Mouse (Mus musculus): ENCODE measurements at regions not wholly inside any gene's neighbourhood (a gene's known extent, or its start where the extent isn't known, plus 50 kb on each side); places are given as distances from the start of the nearest gene placed in this dataset.

DNA sequence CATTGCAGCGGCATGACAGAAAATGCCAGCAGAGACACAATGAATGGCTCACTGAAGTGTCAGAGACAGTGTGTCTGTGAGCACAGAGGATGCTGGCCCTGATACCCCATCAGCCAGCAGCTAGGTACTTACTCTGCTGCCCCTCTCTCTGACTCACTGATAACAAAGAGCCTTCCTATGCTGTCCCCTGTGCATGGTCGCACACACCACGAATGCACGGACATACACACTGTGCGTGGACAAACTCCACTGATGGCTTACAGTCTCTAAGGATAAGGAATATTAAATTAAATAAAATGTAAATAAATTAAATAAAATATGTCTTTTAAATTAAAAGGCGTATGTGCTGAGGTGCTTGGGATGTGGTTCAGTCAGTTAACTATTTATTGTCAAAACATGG is 438.2 kb downstream of the Rwdd3 start:
- no peak for DNase-seq

DNA sequence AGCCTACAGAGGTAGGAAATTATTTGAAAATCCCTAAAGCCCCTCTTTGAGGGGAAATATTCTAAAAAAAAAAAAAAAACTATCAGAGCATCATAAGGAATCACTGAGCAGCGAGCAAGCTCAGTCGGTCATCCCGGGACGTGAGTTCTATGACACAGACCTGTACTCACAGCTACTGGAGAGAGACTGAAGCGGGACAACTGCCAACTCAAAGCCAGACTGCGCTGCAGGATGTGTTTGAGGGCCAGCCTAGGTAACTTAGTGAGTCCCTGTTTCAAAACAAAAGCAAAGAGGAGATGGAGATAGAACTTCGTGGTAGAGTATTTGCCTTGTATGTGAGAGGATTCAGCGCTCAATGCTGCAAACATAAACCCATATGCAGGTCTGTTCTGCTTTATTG is 439.1 kb downstream of the Rwdd3 start:
- DNase-seq: no peak

DNA sequence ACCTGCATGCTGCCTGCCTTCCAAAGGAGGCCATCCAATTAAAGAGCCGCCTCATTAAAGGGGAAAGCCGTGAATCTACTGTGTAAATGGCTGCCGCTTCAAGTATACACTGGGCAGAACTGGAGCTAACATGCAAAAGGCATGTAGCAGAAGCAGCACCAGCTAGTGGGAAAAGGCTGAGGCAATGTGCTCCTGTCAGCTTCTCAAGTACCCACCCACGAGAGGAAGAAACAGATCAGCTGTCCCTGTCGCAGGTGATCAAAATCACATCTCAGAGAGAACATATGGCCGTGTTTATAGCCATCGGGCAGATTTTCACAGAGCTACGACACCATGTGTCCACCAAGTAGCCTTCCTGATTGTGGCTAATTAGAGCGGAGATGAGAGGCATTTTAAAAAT is 440.2 kb downstream of the Rwdd3 start:
- DNase-seq: no peak

DNA sequence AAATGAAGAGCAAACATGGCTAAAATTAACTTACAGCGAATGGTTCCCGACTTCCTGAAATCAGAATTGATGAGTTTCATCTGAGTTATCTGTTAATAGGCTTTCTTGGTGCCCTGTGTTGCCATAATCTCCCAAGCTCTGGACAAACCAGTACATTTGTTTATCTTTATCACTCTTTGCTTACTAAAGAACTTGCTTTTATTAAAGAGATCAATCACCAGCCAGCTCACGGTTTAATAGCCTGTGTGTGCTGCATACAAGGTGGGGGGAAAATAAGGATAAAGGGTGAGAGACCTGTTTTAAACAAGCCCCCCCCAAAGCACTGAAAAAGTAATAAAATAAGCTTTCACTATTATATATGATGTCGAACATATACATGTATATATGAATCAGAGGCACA is 441.3 kb downstream of the Rwdd3 start:
- no peak for DNase-seq

DNA sequence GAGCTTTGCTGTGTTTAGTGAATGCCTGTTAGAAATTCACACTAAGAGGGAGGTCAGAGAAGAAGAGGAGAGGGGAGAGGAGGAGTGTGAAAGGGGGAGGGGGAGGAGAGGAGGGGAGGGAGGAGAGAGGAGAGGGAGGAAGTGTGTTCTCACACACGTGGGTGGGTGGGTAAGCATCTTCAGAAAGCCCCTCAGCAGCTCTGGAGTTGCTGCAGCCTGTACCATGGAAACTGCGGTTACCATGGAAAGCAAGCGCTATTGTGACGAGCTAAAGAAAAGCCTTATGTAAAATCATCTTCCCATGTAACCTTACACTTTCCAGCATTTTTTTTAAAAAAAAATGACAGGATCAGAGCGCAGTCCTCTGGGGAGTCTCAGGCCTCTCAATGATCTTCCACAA is 441.8 kb downstream of the Rwdd3 start:
- DNase-seq: no peak

GRCm38 (mm10) chr3:120685227-120685626 is 486.3 kb downstream of the Rwdd3 start:
- no peak for DNase-seq

- no peak for DNase-seq
Observed at GRCm38 (mm10) chr3:120675906-120676305, 495.6 kb downstream of the Rwdd3 start.

- DNase-seq: no peak
Observed at GRCm38 (mm10) chr3:120668654-120669053, 502.8 kb downstream of the Rwdd3 start.

DNA sequence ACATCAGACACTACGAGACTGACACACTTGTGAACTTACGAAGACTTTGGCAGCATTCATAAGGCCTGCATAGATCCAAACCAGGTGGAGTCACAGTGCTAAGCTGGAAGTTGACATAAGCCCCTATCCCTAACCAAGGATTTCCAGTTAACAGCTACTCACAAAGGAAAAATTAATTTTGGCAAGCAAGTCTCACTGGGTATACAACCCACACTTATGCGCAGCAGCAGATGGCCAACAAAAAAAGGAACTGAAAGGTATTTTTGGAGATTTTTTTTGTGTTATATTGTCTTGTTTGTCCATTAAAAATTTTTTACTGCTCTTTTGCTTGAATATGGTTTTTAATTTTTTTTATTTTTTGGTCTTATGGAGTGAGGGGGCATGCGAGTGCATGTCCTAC is 509.0 kb downstream of the Rwdd3 start:
- DNase-seq: no peak

DNA sequence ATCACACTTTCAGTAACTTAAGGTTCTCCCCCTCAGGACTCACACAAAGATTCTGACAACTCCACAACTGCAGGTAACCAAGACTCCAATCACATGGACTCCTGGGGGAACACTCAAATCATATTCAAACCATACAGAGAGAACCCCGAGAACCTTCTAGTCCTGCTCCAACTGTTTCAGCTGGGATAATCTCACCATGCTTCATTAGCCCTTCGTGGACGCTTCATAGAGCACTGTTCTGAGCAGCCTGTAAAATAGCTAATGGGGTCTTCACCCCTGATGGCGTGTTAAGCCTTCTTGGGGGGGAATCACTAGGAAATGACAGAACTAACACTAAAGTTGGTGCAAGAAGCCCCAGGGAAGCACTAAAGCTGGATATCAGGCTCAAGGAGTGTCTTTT is 510.7 kb downstream of the Rwdd3 start:
- no peak for DNase-seq

- DNase-seq: no peak
Observed at GRCm38 (mm10) chr3:120649047-120649868, 522.2 kb downstream of the Rwdd3 start.

- no peak for DNase-seq
Observed at GRCm38 (mm10) chr3:120648391-120648790, 523.1 kb downstream of the Rwdd3 start.

- no peak for DNase-seq
Observed at GRCm38 (mm10) chr3:120636669-120637305, 534.7 kb downstream of the Rwdd3 start.

GRCm38 (mm10) chr3:120618358-120618757 is 553.1 kb downstream of the Rwdd3 start:
- no peak for DNase-seq

DNA sequence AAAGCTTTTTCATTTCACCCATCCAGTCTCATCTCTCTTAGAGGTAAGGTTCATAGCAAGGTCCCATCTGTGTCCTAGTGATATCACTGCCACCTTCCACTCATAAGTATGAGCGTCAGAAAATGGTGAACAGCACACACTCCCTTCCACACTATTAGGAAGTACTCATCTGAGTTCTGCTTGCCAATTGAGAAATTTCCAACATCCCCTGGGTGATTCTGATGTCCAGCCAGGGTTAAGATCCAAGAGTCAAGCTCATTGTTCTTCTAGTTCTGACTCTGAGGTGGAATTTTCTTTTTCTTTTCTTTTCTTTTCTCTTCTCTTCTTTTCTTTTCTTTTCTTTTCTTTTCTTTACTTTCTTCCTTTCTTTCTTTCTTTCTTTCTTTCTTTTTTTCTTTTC is 577.3 kb downstream of the Rwdd3 start:
- no peak for DNase-seq

DNA sequence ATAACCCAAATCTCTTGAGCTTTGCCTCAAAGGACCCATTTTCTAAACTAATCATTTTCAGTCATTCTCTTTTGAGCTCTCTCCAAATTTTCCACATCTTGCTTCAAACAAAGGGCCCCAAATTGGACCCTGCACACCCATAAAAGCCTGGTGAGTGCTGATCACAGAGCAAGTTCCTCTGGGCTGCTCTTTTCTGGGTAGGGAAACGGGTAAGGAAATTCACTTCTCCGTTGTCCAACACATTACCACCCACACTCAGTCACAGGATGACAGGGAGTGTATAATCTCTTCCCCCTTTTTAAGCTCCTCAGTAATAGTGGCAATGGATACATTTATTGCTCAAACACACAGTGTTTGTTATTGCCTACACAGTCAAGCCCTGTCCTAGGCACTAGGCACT is 580.3 kb downstream of the Rwdd3 start:
- no peak for DNase-seq

GRCm38 (mm10) chr3:120570806-120571425 is 600.6 kb downstream of the Rwdd3 start:
- no peak for DNase-seq

DNA sequence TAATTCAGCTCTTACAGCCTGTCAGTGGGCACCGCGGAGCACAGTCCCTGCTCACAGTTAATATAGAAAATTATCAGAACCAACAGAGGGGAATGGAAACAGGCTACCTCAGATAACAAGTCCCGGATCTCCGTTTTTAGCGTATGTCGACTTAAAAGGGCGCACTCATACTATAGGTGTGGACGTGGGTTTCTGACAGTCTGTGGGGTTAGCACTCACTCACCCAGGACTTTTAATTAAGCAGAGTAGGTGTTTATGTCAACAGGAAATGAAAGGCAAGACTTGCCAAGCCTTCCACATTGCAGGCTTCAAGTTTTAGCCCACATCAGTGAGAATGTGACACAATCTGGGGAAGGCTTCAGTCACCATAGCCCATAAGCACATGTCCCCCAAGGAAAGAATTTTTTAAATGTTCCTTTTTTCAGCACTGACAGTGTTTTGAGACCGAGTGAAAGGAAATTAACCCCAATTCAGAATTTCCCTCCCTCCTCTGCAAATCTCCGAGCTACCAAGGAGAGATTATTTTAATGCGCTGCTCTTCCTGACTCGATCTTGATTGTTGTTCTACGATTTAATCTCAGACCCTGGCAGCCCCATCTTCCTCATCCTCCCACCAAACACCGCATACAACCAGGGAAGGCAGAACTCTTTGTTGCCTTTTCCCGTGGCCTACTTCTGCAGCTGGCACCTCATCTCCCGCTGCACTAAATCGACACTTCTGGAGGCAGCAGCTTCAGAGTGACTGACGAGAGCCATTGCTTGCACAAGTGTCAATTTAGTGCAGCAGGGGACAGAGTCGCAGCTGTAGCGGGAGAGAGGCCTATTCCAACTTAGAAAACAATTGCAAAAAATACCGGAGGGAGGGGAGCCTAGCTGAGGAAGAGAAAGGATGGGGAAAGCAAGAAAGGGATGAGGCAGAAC is 629.7 kb downstream of the Rwdd3 start:
- no peak for DNase-seq

DNA sequence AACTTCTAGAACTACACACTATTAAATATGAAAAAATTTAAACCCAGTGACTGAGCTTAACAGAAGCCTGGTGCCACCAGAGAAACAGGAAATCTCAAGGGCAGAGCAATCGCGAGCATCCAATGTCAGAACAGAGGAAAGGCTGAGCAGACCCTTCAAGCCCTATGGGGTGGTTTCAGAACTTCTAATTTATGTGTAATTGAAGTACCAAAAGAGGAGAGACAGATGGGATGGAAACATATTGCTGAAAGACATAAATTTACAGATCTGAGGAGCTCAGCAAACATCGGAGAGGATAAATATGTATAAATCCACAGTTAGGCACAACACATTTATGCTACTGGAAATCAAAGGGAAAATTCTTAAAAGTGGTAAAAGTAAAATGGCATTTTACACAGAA is 637.6 kb downstream of the Rwdd3 start:
- DNase-seq: no peak

DNA sequence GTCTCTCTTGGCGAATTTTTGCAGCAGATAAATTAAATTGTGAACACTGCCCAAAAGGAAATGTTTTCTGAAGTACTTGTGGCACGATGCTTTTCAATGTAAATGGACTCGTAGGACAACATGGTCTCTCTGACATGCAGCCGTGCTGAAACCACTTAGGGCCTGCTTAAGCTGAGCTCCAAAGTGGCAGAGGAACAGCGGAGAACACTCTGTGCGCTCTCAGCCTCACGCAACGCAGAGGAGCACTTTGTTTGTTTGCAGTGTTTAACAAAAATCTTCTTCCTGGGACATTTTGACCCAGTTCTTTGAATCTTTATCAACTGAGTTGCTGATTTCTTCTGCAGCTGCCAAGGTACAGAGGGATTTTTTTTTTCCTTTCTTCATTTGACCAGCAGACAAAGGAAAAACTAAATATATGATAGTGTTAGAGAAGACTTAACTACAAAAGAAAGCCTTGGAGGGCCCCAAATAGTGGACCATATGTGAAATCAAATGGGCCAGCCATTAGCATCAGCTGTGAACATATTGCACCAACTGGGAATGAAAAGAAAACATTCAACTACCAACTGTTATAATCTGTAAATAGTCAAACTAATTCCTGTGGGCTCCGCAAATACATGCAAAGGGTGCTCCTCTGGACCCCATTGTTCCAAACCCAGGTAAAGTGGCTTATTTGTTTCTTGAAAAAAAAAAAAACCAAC is 639.5 kb downstream of the Rwdd3 start:
- no peak for DNase-seq

GRCm38 (mm10) chr3:120511651-120512050 is 659.8 kb downstream of the Rwdd3 start:
- DNase-seq: no peak

DNA sequence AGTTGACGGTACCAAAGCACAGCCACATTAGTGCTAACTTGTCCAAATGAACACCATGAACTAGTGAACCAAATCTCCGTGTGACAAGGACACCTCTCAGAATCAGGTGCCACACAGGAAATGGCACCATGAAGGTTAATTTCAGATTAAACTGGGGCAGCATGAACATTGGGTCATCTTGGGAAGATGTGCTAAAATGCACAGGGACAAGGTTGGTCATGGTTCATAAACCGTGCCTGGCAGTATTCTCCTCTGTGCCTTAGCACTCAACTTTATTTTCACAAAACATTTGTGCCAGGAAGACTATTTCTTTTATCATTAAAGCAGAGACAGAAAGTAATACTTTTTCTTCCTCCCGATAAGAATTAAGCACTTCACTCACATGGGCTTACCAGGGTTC is 672.6 kb downstream of the Rwdd3 start:
- no peak for DNase-seq
